Mouse (Mus musculus) forebrain, embryonic 11.5 days (tissue): ENCODE measurements around the gene Gm4131. TPM values are rescaled to one million over a fixed set of nuclear protein-coding genes. Genes with fewer than 3 reads are reported as not detected.

Source experiments
- ATAC-seq: fragments of 200-750 bp; cut with Nextera tagmentation; replicated peaks from 2 replicates; pipeline ENCODE4 v1.8.0; 2017; ENCODE audit warnings: moderate TSS enrichment; ENCODE audit not compliant: low FRiP score
- DNase-seq: peaks from one replicate; pipeline ENCODE4 v3.0.0-alpha.2; 2017; ENCODE audit warnings: low spot score
- H3K27ac ChIP-seq: fragments of 300-500 bp; sonication (generic); 2 replicates; pipeline ENCODE4 v1.5.1; 2014; ENCODE audit warnings: low read depth, low read length
- H3K27me3 ChIP-seq: fragments of 300-500 bp; sonication (generic); 2 replicates; pipeline ENCODE4 v1.6.1; 2014; ENCODE audit warnings: mild to moderate bottlenecking, low read length, mixed read lengths; ENCODE audit not compliant: control insufficient read depth, insufficient read depth
- H3K36me3 ChIP-seq: fragments of 300-500 bp; sonication (generic); 2 replicates; pipeline ENCODE4 v1.6.1; 2014; ENCODE audit warnings: mild to moderate bottlenecking, low read length, moderate library complexity, mixed read lengths; ENCODE audit not compliant: control insufficient read depth, insufficient read depth
- H3K4me1 ChIP-seq: fragments of 300-500 bp; sonication (generic); replicated peaks from 2 replicates; pipeline ENCODE4 v1.6.1; 2014; ENCODE audit warnings: low read length, mixed read lengths; ENCODE audit not compliant: control insufficient read depth, insufficient read depth
- H3K4me2 ChIP-seq: fragments of 300-500 bp; sonication (generic); 2 replicates; pipeline ENCODE4 v1.6.1; 2014; ENCODE audit warnings: low read depth, mild to moderate bottlenecking, low read length, moderate library complexity, mixed read lengths; ENCODE audit not compliant: severe bottlenecking
- H3K4me3 ChIP-seq: fragments of 300-500 bp; sonication (generic); 2 replicates; pipeline ENCODE4 v1.5.1; 2014; ENCODE audit warnings: low read depth, low read length
- H3K9ac ChIP-seq: fragments of 300-500 bp; sonication (generic); 2 replicates; pipeline ENCODE4 v1.6.1; 2014; ENCODE audit warnings: low read length
- H3K9me3 ChIP-seq: fragments of 300-500 bp; sonication (generic); 2 replicates; pipeline ENCODE4 v1.6.1; 2016; ENCODE audit warnings: low read length, mixed read lengths; ENCODE audit not compliant: control insufficient read depth
- WGBS: fragments of 180-500 bp; shearing (Covaris S2); extraction: QIAGEN DNeasy Blood & Tissue Kit; methylation state at CpG from one replicate; pipeline ENCODE4 v1.1.7; 2014; 5-methylcytosine and 5-hydroxymethylcytosine counted together
- polyA plus RNA-seq: library from polyadenylated mRNA; unstranded; fragments of >200 nt; fragmentation: Nextera tagmentation; extraction: Ambion mirVana; gene quantifications from 2 replicates; pipeline ENCODE4 v1.2.1, GENCODE M21; 2014

Gm4131 gene
- polyA plus RNA-seq, 1 experiment from 2014 or later, result not detected

- Histone ChIP-seq H3K4me2 (no peak overlapping the region), H3K36me3 (no peaks in the 10 kb centered on the region), H3K4me1 (no peaks in the 10 kb centered on the region), H3K9me3 (no peaks in the 10 kb centered on the region), H3K4me3 (no peak overlapping the region), H3K27me3 (0 out of 2 replicates have a peak, but pooled peaks cover 2% of the 10 kb centered on the region), H3K9ac (no peak overlapping the region), H3K27ac (no peak overlapping the region)
- WGBS, result 22% methylated on average over 9 of the region's 9 CpGs
- DNase-seq (no peak), ATAC-seq (no peak)
Measured at GRCm38 (mm10) chr14:62464966-62465365, 101.8 kb downstream of the Gm4131 start.

GRCm38 (mm10) chr14:62459541-62459940 lies 107.2 kb downstream of the Gm4131 start:
- H3K4me2 ChIP-seq, result no peak overlapping the region
- ATAC-seq, result no peak
- H3K9me3 ChIP-seq, result no peaks in the 10 kb centered on the region
- no peak overlapping the region for H3K9ac ChIP-seq
- 59% methylated on average over 11 of the region's 11 CpGs for WGBS
- H3K36me3 ChIP-seq, result no peaks in the 10 kb centered on the region
- 0 out of 2 replicates have a peak, but pooled peaks cover 2% of the 10 kb centered on the region for H3K27me3 ChIP-seq
- no peaks in the 10 kb centered on the region; the same call in 1 of the 2 replicates for H3K4me1 ChIP-seq
- no peak overlapping the region for H3K27ac ChIP-seq
- H3K4me3 ChIP-seq, result no peak overlapping the region
- no peak for DNase-seq

- peak; percentile 71 for ATAC-seq
- no peak overlapping the region for H3K27ac ChIP-seq
- WGBS, result 19% methylated on average over 22 of the region's 22 CpGs
- H3K36me3 ChIP-seq, result no peaks in the 10 kb centered on the region
- H3K4me1 ChIP-seq, result no peaks in the 10 kb centered on the region; the same call in 1 of the 2 replicates
- H3K4me2 ChIP-seq, result no peak overlapping the region
- H3K4me3 ChIP-seq, result no peak overlapping the region
- no peaks in the 10 kb centered on the region for H3K27me3 ChIP-seq
- DNase-seq, result peak; percentile 90
- H3K9ac ChIP-seq, result no peak overlapping the region; the same call in 1 of the 2 replicates
- no peaks in the 10 kb centered on the region for H3K9me3 ChIP-seq
Measured at GRCm38 (mm10) chr14:62457420-62458181, 109.1 kb downstream of the Gm4131 start.

- H3K4me3 ChIP-seq, result no peak within 1 kb of the TSS
- H3K9ac ChIP-seq, result no peak within 1 kb of the TSS
- no peaks in the 10 kb centered on the region; the same call in 1 of the 2 replicates for H3K4me1 ChIP-seq
- ATAC-seq (no peak), DNase-seq (no peak)
- H3K36me3 ChIP-seq, result no peaks in the 10 kb centered on the region
- H3K9me3 ChIP-seq, result no peaks in the 10 kb centered on the region
- H3K27me3 ChIP-seq, result no peaks in the 10 kb centered on the region
- H3K4me2 ChIP-seq, result no peak within 1 kb of the TSS
- 84% methylated on average over 9 of the region's 9 CpGs for WGBS
- H3K27ac ChIP-seq, result no peak within 1 kb of the TSS
Measured at GRCm38 (mm10) chr14:62456239-62456747, 110.4 kb downstream of the Gm4131 start, which contains the start of gene Gucy1b2. Gucy1b2 (minus strand) TSS chr14:62456289.

- no peaks in the 10 kb centered on the region for H3K27me3 ChIP-seq
- H3K9me3 ChIP-seq, result no peaks in the 10 kb centered on the region
- no peak overlapping the region for H3K4me3 ChIP-seq
- DNase-seq, result no peak
- no peaks in the 10 kb centered on the region; the same call in 1 of the 2 replicates for H3K4me1 ChIP-seq
- no peak overlapping the region for H3K27ac ChIP-seq
- no peak overlapping the region for H3K9ac ChIP-seq
- no peak overlapping the region for H3K4me2 ChIP-seq
- 68% methylated on average over 5 of the region's 5 CpGs for WGBS
- no peaks in the 10 kb centered on the region for H3K36me3 ChIP-seq
- no peak for ATAC-seq
Measured at GRCm38 (mm10) chr14:62455570-62455879, 111.2 kb downstream of the Gm4131 start.

- H3K27me3 ChIP-seq, result no peaks in the 10 kb centered on the region
- no peaks in the 10 kb centered on the region for H3K9me3 ChIP-seq
- no peak overlapping the region for H3K4me3 ChIP-seq
- no peak overlapping the region for H3K4me2 ChIP-seq
- DNase-seq (no peak), ATAC-seq (peak; percentile 55; the same call in 1 of the 2 replicates)
- H3K27ac ChIP-seq, result no peak overlapping the region
- WGBS, result 59% methylated on average over 9 of the region's 9 CpGs
- H3K9ac ChIP-seq, result no peak overlapping the region
- H3K4me1 ChIP-seq, result no peaks in the 10 kb centered on the region; the same call in 1 of the 2 replicates
- H3K36me3 ChIP-seq, result no peaks in the 10 kb centered on the region
Measured at GRCm38 (mm10) chr14:62454760-62455569, 111.8 kb downstream of the Gm4131 start.

GRCm38 (mm10) chr14:62454136-62454535 lies 112.6 kb downstream of the Gm4131 start:
- ATAC-seq (no peak), DNase-seq (no peak)
- Histone ChIP-seq H3K27me3 (no peaks in the 10 kb centered on the region), H3K4me3 (no peak overlapping the region), H3K4me1 (no peaks in the 10 kb centered on the region; the same call in 1 of the 2 replicates), H3K36me3 (no peaks in the 10 kb centered on the region), H3K9me3 (no peaks in the 10 kb centered on the region), H3K27ac (no peak overlapping the region), H3K9ac (no peak overlapping the region), H3K4me2 (no peak overlapping the region)
- 75% methylated on average over 3 of the region's 3 CpGs for WGBS

GRCm38 (mm10) chr14:62453276-62453675 lies 113.4 kb downstream of the Gm4131 start:
- H3K4me3 ChIP-seq, result no peak overlapping the region
- H3K9me3 ChIP-seq, result no peaks in the 10 kb centered on the region
- H3K27me3 ChIP-seq, result no peaks in the 10 kb centered on the region
- H3K9ac ChIP-seq, result no peak overlapping the region
- no peak overlapping the region for H3K27ac ChIP-seq
- DNase-seq (no peak), ATAC-seq (no peak)
- 84% methylated on average over 11 of the region's 11 CpGs for WGBS
- no peaks in the 10 kb centered on the region for H3K36me3 ChIP-seq
- H3K4me2 ChIP-seq, result no peak overlapping the region
- no peaks in the 10 kb centered on the region; the same call in 1 of the 2 replicates for H3K4me1 ChIP-seq
